Mouse (Mus musculus) C2C12 (cell line): ENCODE data around the gene Aimp2. TPM values are rescaled to one million over a fixed set of nuclear protein-coding genes. Genes with fewer than 3 reads are reported as not detected.

Experiments
- H3K27me3 ChIP-seq: one replicate; pipeline ENCODE4 v1.6.1; 2011; ENCODE audit not compliant: control insufficient read depth, insufficient read depth, insufficient read length
- H3K36me3 ChIP-seq: one replicate; pipeline ENCODE4 v1.6.1; 2011; ENCODE audit not compliant: control insufficient read depth, insufficient read depth
- H3K4me3 ChIP-seq: one replicate; pipeline ENCODE4 v1.5.1; 2011; ENCODE audit warnings: mild to moderate bottlenecking, control low read depth; ENCODE audit not compliant: poor library complexity, insufficient read depth, severe bottlenecking
- H3K79me2 ChIP-seq: one replicate; pipeline ENCODE4 v1.6.1; 2011; ENCODE audit not compliant: control insufficient read depth, insufficient read depth
- H3K79me3 ChIP-seq: one replicate; pipeline ENCODE4 v1.6.1; 2011; ENCODE audit warnings: low read depth, control low read depth
- H3ac ChIP-seq: one replicate; pipeline ENCODE3; 2011; ENCODE audit warnings: low read depth; ENCODE audit not compliant: control insufficient read depth, insufficient read length
- CEBPB ChIP-seq: IDR thresholded peaks from one replicate; pipeline ENCODE4 v1.6.1; 2011; ENCODE audit warnings: low read depth, mild to moderate bottlenecking, control low read depth, moderate library complexity
- CTCF ChIP-seq: IDR thresholded peaks from one replicate; pipeline ENCODE4 v1.5.1; 2011; ENCODE audit not compliant: control insufficient read depth, insufficient read depth, insufficient read length
- FOSL1 ChIP-seq: IDR thresholded peaks from one replicate; pipeline ENCODE4 v1.8.0; 2011; ENCODE audit warnings: mild to moderate bottlenecking, low read length; ENCODE audit not compliant: poor library complexity, insufficient read depth, severe bottlenecking
- MAX ChIP-seq: IDR thresholded peaks from one replicate; pipeline ENCODE4 v1.6.1; 2011; ENCODE audit warnings: mild to moderate bottlenecking, control low read depth
- MYOD1 ChIP-seq: IDR thresholded peaks from one replicate; pipeline ENCODE4 v1.6.1; 2011; ENCODE audit warnings: low read depth; ENCODE audit not compliant: control insufficient read depth, insufficient read length
- MYOG ChIP-seq: IDR thresholded peaks from one replicate; pipeline ENCODE4 v1.6.1; 2011; ENCODE audit not compliant: control insufficient read depth, insufficient read length; ENCODE audit errors: extremely low read depth
- USF1 ChIP-seq: IDR thresholded peaks from one replicate; pipeline ENCODE4 v1.6.1; 2011; ENCODE audit warnings: low read depth, mild to moderate bottlenecking, control low read depth, moderate library complexity
- polyA plus RNA-seq: library from polyadenylated mRNA; unstranded; fragments of >200 nt; fragmentation: generic; extraction: Trizol; gene quantifications from one replicate; pipeline ENCODE4 v1.2.1, GENCODE M21; 2012; ENCODE audit warnings: missing spikeins

The Aimp2 gene
- polyA plus RNA-seq, 1 experiment: 158 TPM

DNA sequence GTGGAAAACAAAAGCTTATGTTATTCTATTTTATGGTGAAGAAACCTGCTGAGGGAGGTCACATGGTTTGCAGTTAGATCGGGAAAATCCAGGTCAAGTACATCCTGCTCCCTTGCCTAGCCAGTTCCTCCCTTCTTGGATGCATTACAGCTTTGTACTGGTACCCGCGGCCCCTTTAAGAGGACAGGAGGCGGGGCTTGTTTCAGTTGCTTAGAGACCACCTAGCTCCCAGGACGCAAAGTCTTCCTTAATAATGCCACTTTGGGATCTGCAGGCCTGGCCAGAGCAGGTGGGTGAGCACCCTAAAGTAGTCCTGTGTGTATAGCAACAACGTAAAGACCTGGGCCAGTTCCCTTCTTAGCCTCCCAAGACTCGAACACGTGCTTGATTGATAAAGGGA is 23.2 kb upstream of the Aimp2 start, which contains the start of gene Rsph10b:
TSS of gene Rsph10b (plus strand) at position 205 of the 400 bp plus-strand sequence.
- H3K36me3 ChIP-seq: peaks cover 24% of the 10 kb centered on the region
- TF ChIP-seq FOSL1 (no peak), MAX (no peak), CEBPB (no peak), MYOD1 (no peak), CTCF (no peak), USF1 (no peak), MYOG (no peak)
- H3ac ChIP-seq: no peak within 1 kb of the TSS
- no peaks in the 10 kb centered on the region for H3K27me3 ChIP-seq
- no peaks in the 10 kb centered on the region for H3K79me2 ChIP-seq
- no peaks in the 10 kb centered on the region for H3K79me3 ChIP-seq
- H3K4me3 ChIP-seq: no peak within 1 kb of the TSS

DNA sequence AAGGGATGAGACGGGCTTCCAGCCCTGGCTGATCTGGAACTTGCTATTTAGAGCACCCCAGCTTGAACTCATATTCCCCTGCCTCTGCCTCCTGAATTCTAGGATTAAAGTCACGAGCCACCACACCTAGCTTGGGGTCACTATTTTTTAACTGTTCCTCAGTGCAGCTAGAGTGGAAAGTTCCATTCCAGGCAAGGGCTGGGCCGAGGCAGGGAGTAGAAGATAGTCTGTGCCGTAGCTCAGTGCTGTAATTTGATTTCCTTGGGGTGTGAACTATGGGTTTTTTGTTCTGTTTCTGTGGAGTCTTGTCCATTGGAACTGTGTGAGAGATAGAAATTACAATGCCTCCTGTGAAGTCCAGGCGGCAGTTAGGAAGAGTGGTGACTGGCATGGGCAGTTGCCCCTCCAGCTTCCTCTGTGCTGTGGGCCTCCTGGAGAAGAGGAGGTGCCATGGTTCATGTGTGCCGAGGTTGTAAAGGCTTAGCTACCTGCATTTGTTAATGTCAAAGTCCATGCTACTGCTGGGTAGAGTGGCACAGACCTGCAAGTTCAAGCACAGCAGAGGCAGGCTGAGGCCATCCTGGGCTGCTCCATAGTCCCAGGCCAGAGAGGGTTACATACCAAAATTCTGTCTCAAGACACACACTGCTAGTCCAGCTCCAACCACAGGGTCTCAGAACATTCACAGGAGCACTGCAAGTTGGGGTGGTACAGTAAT is 22.4 kb upstream of the Aimp2 start:
- Histone ChIP-seq H3K36me3 (peaks cover 24% of the 10 kb centered on the region), H3K27me3 (no peaks in the 10 kb centered on the region), H3ac (no peak overlapping the region), H3K4me3 (no peak overlapping the region), H3K79me2 (no peaks in the 10 kb centered on the region), H3K79me3 (no peaks in the 10 kb centered on the region)
- TF ChIP-seq FOSL1: no peak
- TF ChIP-seq CEBPB: no peak
- no peak for TF ChIP-seq MAX
- no peak for TF ChIP-seq MYOG
- TF ChIP-seq MYOD1: no peak
- TF ChIP-seq CTCF: no peak
- no peak for TF ChIP-seq USF1

DNA sequence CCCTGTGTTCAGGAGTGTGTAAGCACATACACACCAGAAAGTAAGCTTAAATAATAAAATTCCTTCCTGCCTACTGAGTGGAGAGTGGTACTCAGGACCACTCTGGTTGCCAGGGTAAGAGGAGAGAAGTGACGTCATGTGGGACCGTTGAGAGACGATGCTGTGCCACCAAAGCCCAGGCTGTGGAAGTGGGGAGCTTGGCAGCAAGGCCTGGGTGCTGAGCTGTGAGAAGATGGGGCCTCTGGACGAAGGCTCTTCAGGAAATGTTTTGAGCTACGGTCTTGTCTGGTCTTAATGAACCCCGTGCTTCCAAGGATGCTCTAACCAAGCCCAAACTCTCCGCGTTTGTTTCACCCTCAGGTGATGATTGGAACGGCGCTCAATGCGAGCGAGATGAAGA is 21.0 kb upstream of the Aimp2 start:
- peaks cover 36% of the 10 kb centered on the region for H3K36me3 ChIP-seq

DNA sequence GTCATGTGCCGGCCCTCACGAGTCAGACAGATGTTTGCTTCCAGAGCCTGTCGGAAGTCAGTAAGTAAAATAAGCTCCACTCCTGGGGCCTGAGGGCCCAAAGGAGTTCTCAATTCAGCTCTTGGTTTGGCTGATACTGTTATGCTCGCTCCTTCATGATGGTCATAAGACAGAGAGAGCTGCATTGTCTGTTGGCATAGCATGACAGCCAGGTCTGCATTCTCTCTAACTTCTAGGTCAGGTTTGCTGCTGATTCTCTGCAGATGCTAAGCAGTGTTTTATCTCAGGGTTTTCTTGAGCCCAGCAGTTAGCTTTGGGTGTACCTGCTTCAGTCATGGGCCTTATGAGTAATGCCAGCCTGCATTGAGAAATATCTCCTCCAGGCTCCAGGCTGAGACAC is 19.6 kb upstream of the Aimp2 start:
- TF ChIP-seq MYOD1 (no peak), MYOG (no peak), USF1 (no peak), CTCF (no peak), CEBPB (no peak), MAX (no peak), FOSL1 (no peak)
- Histone ChIP-seq H3ac (no peak overlapping the region), H3K79me2 (no peaks in the 10 kb centered on the region), H3K4me3 (no peak overlapping the region), H3K79me3 (no peaks in the 10 kb centered on the region), H3K36me3 (peaks cover 47% of the 10 kb centered on the region), H3K27me3 (no peaks in the 10 kb centered on the region)

More for the DNA sequence above, 21.0 kb upstream of the Aimp2 start:
- TF ChIP-seq MYOD1: no peak
- TF ChIP-seq USF1: no peak
- TF ChIP-seq MYOG: no peak
- no peaks in the 10 kb centered on the region for H3K27me3 ChIP-seq
- H3ac ChIP-seq: no peak overlapping the region
- no peak overlapping the region for H3K4me3 ChIP-seq
- no peaks in the 10 kb centered on the region for H3K79me3 ChIP-seq
- H3K79me2 ChIP-seq: no peaks in the 10 kb centered on the region

DNA sequence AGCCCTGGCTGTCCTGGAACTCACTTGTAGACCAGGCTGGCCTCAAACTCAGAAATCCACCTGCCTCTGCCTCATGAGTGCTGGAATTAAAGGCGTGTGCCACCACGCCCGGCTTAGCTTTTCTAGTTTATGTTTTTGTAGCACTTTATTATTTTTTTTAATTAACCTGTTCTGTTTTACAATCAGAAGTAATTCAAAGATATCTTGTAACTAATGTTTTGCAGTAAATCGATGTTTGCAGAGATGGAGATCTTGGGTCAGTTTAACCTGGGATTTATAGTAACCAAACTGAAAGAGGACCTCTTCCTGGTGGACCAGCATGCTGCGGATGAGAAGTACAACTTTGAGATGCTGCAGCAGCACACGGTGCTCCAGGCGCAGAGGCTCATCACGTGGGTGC is 18.2 kb upstream of the Aimp2 start, which contains the start of gene Gm42421:
TSS of gene Gm42421 (plus strand) at position 301 of the 400 bp plus-strand sequence.
- H3K36me3 ChIP-seq: peaks cover 58% of the 10 kb centered on the region
- H3ac ChIP-seq: no peak within 1 kb of the TSS
- H3K27me3 ChIP-seq: no peaks in the 10 kb centered on the region
- H3K4me3 ChIP-seq: no peak within 1 kb of the TSS
- no peak for TF ChIP-seq USF1
- TF ChIP-seq MYOG: no peak
- H3K79me2 ChIP-seq: no peaks in the 10 kb centered on the region
- H3K79me3 ChIP-seq: no peaks in the 10 kb centered on the region

DNA sequence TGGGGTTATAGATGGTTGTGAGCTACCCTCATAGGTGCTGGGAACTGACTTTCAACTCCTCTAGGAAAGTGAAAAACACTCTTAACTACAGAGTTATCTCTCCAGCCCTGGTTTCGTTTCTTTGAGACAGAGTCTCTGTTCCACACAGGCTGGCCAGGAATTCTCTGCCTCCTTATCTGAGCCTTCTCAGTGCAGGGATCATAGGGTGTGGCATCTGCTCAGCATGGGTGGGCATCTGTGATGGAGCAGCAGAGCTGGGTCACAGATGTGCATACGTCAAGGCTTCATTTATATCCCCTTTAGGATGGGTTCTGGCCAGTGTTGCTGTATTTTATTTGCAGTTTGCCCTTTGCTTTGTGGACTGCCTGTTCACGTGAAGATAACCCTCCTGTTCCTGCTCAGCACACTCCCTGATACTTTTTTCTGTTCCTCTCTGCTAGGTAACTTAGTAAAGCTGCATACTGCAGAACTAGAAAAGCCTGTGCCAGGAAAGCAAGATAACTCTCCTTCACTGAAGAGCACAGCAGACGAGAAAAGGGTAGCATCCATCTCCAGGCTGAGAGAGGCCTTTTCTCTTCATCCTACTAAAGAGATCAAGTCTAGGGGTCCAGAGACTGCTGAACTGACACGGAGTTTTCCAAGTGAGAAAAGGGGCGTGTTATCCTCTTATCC is 15.3 kb upstream of the Aimp2 start:
- peaks cover 76% of the 10 kb centered on the region for H3K36me3 ChIP-seq
- no peak overlapping the region for H3ac ChIP-seq
- no peaks in the 10 kb centered on the region for H3K79me3 ChIP-seq
- no peaks in the 10 kb centered on the region for H3K79me2 ChIP-seq
- no peak overlapping the region for H3K4me3 ChIP-seq
- no peak for TF ChIP-seq CTCF
- no peak for TF ChIP-seq FOSL1
- H3K27me3 ChIP-seq: no peaks in the 10 kb centered on the region
